Mouse (Mus musculus) liver, embryonic 14.5 days (tissue): ENCODE data around the gene Gm13696.
"Not testable (repeated sequence)": the region's sequence is repeated elsewhere in the genome, so short reads cannot be mapped to it uniquely, and the experiment has no call there.

Experiments
- CTCF ChIP-seq: IDR thresholded peaks from 2 replicates; pipeline ENCODE4 v1.5.1; 2016; ENCODE audit warnings: antibody characterized with exemption, low read depth, control low read depth
- EP300 ChIP-seq: IDR thresholded peaks from 2 replicates; pipeline ENCODE4 v1.6.1; 2016; ENCODE audit warnings: antibody characterized with exemption, low read depth

GRCm38 (mm10) chr2:83961203-83961602, 11.7 kb upstream of the Gm13696 start, which contains the start of gene Gm13693:
- not testable (repeated sequence) for TF ChIP-seq EP300, CTCF
